Mouse (Mus musculus): ENCODE measurements around the gene Mast4.

Gene Mast4

DNA sequence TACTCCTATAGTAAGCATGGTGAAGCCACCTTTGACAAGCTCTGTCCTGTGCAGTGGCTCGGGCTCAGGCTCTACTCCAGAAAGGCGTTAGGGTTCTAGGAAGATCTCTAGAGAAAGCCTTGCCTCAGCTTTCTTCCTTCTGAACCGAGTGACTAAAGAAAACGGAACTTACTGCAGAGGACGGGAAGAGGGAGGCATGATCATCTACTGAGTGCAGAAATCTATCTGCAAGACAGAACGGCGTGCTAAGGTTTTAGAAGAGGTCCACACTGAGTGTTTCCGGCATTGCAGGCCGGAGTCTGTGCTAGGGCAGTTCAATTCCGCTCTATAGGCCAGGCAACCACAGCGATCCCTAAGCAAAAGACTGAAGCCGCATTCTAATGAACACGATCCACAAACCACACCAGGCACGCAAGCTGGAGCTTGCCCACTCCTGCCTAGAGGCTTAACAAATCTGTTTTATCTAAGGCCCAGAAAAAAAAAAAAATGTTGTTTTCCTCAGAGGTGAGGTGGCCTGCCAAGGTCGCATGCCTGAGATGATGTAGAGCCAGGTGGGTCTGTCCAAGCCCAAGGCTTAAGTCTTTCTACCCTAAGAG is 445.3 kb downstream of the Mast4 start:
- no peak for DNase-seq (ENCODE audit: low spot score)

DNA sequence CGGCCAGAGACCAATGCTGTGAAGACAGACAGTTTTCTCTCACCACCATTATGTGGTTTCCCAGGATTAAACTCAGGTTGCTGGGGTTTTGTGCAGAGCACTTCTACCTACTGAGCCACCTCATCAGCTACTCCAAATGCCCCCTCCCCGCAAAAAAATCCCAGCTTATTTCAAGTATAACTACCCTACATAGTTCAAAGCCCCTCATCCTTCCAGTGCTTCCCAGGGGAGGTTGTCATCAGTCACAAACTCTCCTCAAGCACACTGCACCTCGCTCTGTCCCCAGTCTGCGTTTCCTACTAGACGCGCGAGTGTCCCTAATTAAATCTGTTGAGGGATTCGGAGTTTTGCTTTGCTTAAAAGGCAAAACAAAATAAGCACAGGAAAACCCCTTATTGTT is 446.1 kb downstream of the Mast4 start:
- DNase-seq (ENCODE audit: low spot score) = no peak

GRCm38 (mm10) chr13:102887534-102887933 is 446.8 kb downstream of the Mast4 start:
- no peak for DNase-seq (ENCODE audit: low spot score)

- no peak for DNase-seq (ENCODE audit: low spot score)
Observed at GRCm38 (mm10) chr13:102886788-102887187, 447.5 kb downstream of the Mast4 start.

- DNase-seq (ENCODE audit: low spot score) = no peak
Observed at GRCm38 (mm10) chr13:102886147-102886546, 448.1 kb downstream of the Mast4 start.

DNA sequence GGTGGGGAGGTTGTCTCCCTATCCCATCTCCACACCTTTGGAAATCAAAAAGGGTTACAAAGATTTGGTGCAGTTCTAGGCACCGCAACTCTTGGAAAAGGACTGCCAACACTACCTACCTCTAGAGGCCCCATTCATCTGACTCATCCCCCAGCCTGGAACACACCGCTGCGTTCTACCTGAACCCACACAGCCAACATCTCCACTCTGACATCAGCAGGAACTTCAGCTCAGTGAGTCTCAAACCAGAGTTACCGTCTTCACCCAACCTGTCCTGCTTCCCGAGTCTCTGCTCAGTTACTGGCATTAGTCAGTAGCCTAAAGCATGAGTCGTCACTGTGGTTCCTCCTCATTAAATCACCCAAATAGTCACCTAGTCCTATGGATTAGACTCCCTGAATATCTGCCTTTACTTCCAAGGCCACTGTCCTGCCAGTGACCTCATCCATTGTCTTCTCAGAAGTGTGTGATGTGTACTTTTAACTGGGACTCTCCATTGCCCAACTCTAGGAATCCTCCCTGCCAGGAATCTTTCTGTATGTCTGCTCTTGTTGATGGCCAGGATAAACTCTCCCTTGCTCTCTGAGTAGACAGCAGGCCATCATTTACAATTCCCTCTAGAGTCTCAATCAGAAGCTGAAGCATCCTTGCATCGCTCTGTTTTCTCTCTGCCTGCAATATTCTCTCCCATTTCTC is 453.8 kb downstream of the Mast4 start:
- no peak for DNase-seq (ENCODE audit: low spot score)

DNA sequence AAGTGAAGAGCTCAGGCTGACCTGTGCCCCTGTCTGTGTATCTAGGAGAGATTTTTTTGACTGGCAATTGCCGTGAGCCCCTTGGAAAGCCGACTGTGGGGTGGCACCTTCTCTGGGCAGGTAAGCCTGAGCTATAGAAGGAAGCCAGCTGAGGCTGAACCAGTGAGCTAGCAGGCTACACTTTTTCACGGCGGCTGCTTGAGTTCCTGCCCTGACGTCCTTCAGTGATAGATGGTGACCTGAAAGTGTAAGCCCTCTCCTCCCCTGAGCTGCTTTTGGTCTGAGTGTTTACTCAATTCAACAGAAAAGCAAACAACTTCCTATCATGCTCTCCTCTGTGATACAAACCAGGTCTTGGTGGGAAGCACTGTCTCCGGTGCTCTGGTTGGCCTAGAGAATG is 455.7 kb downstream of the Mast4 start:
- no peak for DNase-seq (ENCODE audit: low spot score)

- DNase-seq (ENCODE audit: low spot score) = no peak
Observed at GRCm38 (mm10) chr13:102877766-102878325, 456.5 kb downstream of the Mast4 start.

DNA sequence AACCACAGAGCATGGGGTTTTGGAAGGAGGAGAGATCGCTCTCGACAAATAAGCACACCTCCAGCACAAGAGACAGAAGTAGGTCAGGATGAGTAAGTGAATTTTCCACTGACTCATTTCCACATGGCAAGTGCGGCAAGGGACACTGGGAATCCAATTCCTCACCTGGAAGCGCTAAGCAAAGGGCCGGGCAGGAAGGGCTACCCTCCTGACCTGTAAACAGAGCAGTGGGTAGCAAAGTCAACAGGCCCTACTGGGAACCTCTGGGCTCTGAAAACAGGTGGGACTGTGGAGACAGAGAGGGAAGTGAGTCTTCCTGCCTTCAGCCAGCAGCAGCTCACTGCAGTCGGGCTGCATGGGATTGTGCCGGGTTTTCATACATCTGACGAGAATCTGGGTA is 457.1 kb downstream of the Mast4 start:
- DNase-seq (ENCODE audit: low spot score) = no peak

- no peak for DNase-seq (ENCODE audit: low spot score)
Observed at GRCm38 (mm10) chr13:102875520-102875919, 458.8 kb downstream of the Mast4 start.

DNA sequence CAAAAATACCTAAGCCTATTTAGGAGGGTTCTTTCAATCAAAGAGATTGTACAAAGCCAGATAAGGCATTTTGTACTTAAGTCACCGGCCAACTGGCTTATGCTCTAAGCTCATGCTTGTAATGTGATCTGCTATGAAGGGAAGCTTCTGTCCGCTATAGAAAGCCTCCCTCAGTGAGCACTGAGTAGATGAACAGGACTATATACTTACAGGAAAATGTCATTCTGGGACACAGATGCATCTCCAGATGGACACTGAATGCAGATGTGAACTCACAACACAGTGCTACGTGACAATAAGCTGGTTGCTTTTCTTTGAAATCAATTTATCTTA is 459.2 kb downstream of the Mast4 start:
- no peak for DNase-seq (ENCODE audit: low spot score)

DNA sequence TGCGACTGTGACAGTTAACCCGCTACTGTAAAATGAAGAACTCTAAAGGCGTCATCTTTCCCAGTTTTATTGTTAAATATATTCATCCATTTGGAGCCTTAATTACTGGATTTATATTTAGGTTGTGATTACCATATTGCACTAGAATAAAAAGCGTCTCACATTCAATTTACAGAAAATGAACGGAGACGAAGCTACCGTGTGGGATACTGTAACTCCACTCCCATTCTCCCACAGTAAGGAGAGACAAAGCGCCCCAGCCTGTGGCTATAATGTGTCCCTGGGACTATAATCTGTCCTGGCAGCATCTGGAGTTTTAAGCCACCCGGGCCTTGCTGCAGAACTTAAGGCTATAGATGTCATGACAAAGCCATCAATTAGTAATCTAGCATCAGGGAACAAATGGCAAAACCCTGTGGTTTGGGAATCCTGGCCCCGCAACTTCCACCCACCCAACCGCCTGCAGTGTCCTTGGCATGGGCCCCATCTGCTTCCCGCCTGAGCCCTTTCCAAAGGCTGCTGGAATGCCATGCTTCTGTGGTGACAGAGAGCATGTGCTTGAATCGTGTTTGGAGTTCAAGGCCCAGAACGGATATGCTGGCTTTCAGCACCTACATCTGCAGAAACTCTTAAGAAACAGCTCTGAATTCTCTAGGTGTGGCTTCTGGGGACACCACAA is 459.7 kb downstream of the Mast4 start:
- no peak for DNase-seq (ENCODE audit: low spot score)

GRCm38 (mm10) chr13:102873412-102874016 is 460.8 kb downstream of the Mast4 start:
- DNase-seq (ENCODE audit: low spot score) = no peak

DNA sequence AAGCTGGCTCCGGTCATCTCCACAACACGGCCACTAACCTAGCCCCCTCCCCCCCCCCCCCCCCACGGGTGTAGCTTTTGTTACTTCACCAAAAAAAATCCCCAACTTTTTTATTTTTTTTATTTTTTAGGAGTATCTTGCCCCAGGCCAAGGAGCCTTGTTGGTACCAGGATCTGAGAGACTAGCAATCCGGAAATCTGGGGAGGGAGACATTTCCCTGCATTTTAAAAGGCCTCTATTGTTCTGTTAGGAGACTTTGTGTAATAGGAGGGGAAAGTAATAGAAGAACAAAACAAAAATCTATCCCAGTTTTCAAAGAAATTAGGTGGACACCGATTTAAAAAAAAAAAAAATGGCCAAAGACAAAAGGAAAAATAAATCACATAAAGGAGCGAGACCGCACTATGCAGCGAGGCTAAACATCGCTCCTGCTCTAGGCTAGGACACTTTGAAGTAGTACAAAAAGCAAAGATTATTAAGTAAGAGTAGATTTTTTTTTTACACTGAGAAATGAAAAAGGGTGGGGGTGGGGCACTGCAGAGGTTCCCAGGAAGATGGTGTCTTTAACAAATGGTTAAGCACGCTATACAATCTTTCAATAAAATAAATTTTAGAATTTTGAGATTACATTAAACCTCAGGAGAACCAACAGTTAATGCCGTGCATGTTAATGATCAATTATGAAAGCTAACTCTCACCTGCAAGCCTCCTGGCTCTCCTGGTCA is 462.8 kb downstream of the Mast4 start:
- no peak for DNase-seq (ENCODE audit: low spot score)

DNA sequence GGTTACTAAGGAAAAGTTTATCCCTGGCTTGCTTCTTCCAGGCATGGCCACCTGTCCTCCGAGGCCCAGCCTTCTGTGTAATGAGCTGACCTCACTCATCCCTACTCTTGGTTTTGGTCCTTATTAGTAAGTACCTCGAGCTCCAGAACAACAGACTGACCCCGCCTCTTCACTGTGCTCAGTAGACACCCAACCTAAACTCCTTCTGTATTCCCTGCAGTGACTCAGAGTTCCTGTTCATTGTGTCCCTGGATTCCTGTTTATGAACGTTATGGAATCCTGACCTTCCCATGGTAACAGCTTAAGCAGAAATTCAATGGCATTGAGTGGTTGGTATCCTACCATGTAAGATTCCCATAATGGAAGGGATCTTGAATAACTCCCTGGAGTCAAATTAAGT is 464.8 kb downstream of the Mast4 start:
- DNase-seq (ENCODE audit: low spot score) = no peak

DNA sequence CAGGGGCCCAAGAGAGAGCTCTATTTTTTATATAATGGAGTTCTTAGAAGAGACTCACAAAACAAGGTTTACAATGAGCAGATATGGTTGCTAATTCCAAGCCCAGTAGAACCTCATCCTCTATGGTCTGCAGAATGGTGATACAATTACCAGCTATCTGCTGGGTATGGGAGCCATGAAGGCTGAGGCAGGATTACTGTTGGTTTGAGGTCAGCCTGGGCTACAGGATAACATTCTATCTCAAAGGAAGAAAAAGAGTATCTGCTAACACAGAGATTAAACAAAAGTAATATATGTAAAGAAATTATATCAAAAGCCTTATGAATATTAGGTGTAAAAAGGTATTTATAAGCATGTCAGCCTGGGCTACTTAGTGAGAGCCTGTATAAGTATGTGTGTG is 467.5 kb downstream of the Mast4 start:
- no peak for DNase-seq (ENCODE audit: low spot score)

GRCm38 (mm10) chr13:102865971-102866724 is 468.1 kb downstream of the Mast4 start:
- no peak for DNase-seq (ENCODE audit: low spot score)

GRCm38 (mm10) chr13:102865494-102865893 is 468.8 kb downstream of the Mast4 start:
- no peak for DNase-seq (ENCODE audit: low spot score)

DNA sequence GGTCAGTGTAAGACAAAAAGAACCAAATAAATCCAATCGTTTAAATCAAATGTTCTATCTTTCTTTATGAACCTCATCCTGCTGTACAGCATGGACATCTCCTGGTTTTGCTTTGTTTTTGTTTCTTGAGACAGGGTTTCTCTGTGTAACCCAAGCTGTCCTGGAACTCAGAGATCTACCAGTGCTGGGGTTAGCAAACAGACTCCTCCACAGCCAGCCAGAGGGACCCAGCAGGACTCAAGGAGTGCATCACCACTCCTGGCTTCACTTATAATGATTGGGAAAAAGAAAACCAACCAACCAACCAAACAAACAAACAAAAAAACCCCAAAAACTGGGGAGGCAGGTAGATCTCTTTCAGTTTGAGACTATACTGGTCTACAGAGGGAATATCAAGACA is 469.5 kb downstream of the Mast4 start:
- DNase-seq (ENCODE audit: low spot score) = no peak

DNA sequence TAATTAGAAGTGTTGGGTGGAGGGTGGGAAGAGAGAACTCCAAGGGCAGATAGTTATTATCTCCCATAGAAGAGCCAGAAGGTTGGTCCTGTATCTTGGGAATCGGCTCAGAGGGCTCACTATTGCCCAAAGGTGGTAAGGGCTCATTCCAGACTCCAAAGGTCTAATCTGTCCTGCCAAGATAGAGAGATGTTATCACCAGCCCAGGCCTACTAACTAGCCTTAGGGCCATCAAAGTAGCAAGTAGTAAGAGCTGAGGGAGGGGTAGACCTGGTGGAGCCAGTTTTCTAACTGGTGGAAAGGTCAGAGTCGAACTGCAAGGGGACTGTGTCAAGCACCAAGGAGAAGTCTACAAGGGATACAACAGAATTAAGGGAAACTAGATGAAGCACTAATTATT is 470.2 kb downstream of the Mast4 start:
- DNase-seq (ENCODE audit: low spot score) = no peak

DNA sequence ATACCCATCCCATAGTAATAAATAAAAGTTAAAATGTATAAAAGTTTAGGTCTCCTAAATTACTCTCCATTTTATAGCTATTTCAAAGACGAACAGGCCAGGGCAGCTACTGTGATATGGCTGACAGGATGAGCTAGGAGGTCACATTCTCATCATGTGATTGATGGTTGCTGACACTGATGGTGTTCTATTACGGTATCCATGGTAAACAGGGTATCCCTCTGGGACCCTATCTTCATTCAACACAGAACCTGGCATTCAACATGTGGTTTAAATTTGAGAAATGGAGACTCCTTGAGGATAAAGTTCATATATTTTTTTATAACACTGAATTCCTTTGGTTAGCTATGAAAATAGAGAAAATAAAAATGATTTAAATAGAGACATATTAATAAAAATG is 471.3 kb downstream of the Mast4 start:
- DNase-seq (ENCODE audit: low spot score) = no peak

GRCm38 (mm10) chr13:102862397-102862796 is 471.9 kb downstream of the Mast4 start:
- no peak for DNase-seq (ENCODE audit: low spot score)
